Mouse (Mus musculus): ENCODE measurements around the gene Csnk1d.

Gene Csnk1d

GRCm38 (mm10) chr11:120913796-120914195 is 77.3 kb downstream of the Csnk1d start:
- no peak for DNase-seq (ENCODE audit: low spot score in 2 of 2)
